20 mouse cellular contexts compared by ENCODE assay signal in the genomic region with DNA sequence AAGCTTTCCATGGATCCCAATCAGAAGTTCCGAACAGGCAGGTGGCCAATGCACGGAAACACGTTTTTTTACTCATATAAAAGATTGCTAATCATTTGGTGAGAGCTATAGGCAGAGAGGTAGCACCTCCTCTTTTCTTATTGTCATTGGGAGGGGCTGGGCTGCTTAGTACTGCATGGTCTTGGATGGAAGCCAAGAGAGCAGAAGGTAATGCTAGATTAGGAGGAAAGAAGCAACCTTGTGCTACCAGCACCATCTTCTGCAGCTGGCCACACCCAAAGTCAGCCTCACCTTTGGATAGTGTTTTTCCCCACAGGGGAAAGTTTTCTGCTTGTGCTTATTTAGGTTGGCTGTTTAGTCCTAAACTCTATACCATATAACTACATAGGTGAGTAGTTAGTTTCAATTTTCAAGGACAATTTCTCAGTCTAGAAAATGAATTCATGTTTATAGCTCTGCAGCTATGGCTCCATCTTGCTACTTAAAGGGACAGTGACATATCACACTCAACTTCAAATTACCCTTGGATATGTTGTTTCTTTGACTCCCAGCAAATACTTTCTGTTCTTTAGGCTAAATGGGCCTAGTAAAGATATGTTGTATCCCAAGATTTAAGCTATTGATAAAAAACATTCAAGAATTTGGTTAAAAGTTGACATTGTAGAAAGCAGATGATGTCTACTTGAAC.
DNase-seq lines count a peak whose midpoint lies in the region; ATAC-seq and TF ChIP-seq lines count a peak whose summit lies in the region.
"Had no signal": no experiment of that assay in that cellular context is flagged by ENCODE, and none has a peak within 500 bp of the region (broad histone marks: within the 10 kb centered on the region; RNA-seq: fewer than 3 reads in every experiment).

No protein-coding gene starts in this region.

- no peak overlapping the region for H3K4me2 ChIP-seq in intestine, embryonic 15.5 days (replicated peaks)
- H3K4me2 ChIP-seq in forebrain, postnatal 0 days (ENCODE audit: low read depth), result no peak overlapping the region
- H3K4me2 ChIP-seq: embryonic facial prominence, embryonic 12.5 days had no signal

- H3K4me3 ChIP-seq in MEL (ENCODE audit: control insufficient read depth in 1 of 2, insufficient read depth in 1 of 2, low read depth in 2 of 2, low read length in 2 of 2), result no peak overlapping the region
- no peak overlapping the region for H3K4me3 ChIP-seq in intestine, embryonic 15.5 days (replicated peaks)
- no peak overlapping the region for H3K4me3 ChIP-seq in small intestine, adult 2 months (ENCODE audit: low read depth, low read length)
- no peak overlapping the region for H3K4me3 ChIP-seq in forebrain, postnatal 0 days (ENCODE audit: low read depth, low read length)
- H3K4me3 ChIP-seq: embryonic facial prominence, embryonic 12.5 days; hindbrain, embryonic 10.5 days; midbrain, embryonic 10.5 days had no signal

- H3K9me3 ChIP-seq in MEL (replicated peaks; ENCODE audit: insufficient read depth, low read length), result no peaks in the 10 kb centered on the region
- H3K9me3 ChIP-seq in intestine, embryonic 15.5 days, result no peaks in the 10 kb centered on the region
- no peaks in the 10 kb centered on the region for H3K9me3 ChIP-seq in forebrain, postnatal 0 days (ENCODE audit: low read length)
- H3K9me3 ChIP-seq: embryonic facial prominence, embryonic 12.5 days; hindbrain, embryonic 10.5 days; midbrain, embryonic 10.5 days had no signal

- H3K4me1 ChIP-seq in MEL (ENCODE audit: control insufficient read depth in 1 of 2, insufficient read depth in 2 of 2, low read length in 2 of 2), result no peaks in the 10 kb centered on the region; a peak in 1 of 4 replicates
- no peaks in the 10 kb centered on the region for H3K4me1 ChIP-seq in intestine, embryonic 15.5 days (replicated peaks)
- H3K4me1 ChIP-seq in small intestine, adult 2 months (ENCODE audit: control insufficient read depth, insufficient read depth, insufficient read length, low read length), result peaks cover 12% of the 10 kb centered on the region
- no peaks in the 10 kb centered on the region for H3K4me1 ChIP-seq in forebrain, postnatal 0 days (ENCODE audit: insufficient read depth)
- H3K4me1 ChIP-seq: hindbrain, embryonic 10.5 days; midbrain, embryonic 10.5 days had no signal

- no peak overlapping the region for H3K9ac ChIP-seq in MEL (ENCODE audit: control insufficient read depth, low read depth, low read length, poor library complexity, severe bottlenecking)
- H3K9ac ChIP-seq in intestine, embryonic 15.5 days, result no peak overlapping the region
- H3K9ac ChIP-seq in forebrain, postnatal 0 days, result no peak overlapping the region
- H3K9ac ChIP-seq: embryonic facial prominence, embryonic 12.5 days had no signal

- H3K79me2 ChIP-seq in MEL (ENCODE audit: control insufficient read depth, insufficient read depth, low read length, poor library complexity), result no peaks in the 10 kb centered on the region

- H3K36me3 ChIP-seq in MEL (ENCODE audit: control insufficient read depth in 1 of 2, insufficient read depth in 2 of 2, low read length in 2 of 2), result no peaks in the 10 kb centered on the region; a peak in 1 of 4 replicates
- no peaks in the 10 kb centered on the region for H3K36me3 ChIP-seq in intestine, embryonic 15.5 days
- no peaks in the 10 kb centered on the region for H3K36me3 ChIP-seq in small intestine, adult 2 months (ENCODE audit: control insufficient read depth, insufficient read depth, low read length)
- H3K36me3 ChIP-seq in forebrain, postnatal 0 days (ENCODE audit: insufficient read depth), result no peaks in the 10 kb centered on the region
- H3K36me3 ChIP-seq: embryonic facial prominence, embryonic 12.5 days; hindbrain, embryonic 10.5 days; midbrain, embryonic 10.5 days had no signal

- peak; percentile 13 for DNase-seq in 416B (ENCODE audit: low read depth)
- DNase-seq in MEL (ENCODE audit: low read depth, low spot score), result peak; percentile 81
- DNase-seq in cerebellum, postnatal 4 days (ENCODE audit: low spot score in 2 of 2), result no peak
- DNase-seq in adrenal gland, adult (ENCODE audit: inconsistent age in 2 of 2, low spot score in 1 of 2), result no peak
- no peak for DNase-seq in forebrain, postnatal 0 days
- DNase-seq: adrenal gland, postnatal 25 days; cerebellum, adult 9-10 months; kidney, postnatal 36 days; layer of hippocampus, adult 9-11 months; lung, adult 18-20 months; lung, postnatal 36 days; right cerebral cortex, postnatal 25 days had no signal

- no peaks in the 10 kb centered on the region; a peak in 1 of 4 replicates for H3K27me3 ChIP-seq in MEL (ENCODE audit: control insufficient read depth in 1 of 2, insufficient read depth in 2 of 2, low read length in 2 of 2)
- no peaks in the 10 kb centered on the region for H3K27me3 ChIP-seq in intestine, embryonic 15.5 days (replicated peaks)
- no peaks in the 10 kb centered on the region for H3K27me3 ChIP-seq in small intestine, adult 2 months (ENCODE audit: control insufficient read depth, insufficient read depth, low read length)
- H3K27me3 ChIP-seq in forebrain, postnatal 0 days (ENCODE audit: insufficient read depth, low read length), result no peaks in the 10 kb centered on the region
- H3K27me3 ChIP-seq: embryonic facial prominence, embryonic 12.5 days had no signal

- no peak for TF ChIP-seq CTCF in MEL (IDR thresholded peaks at IDR 0.05 in 2 of 3, conservative IDR thresholded peaks at IDR 0.05 in 1 of 3; ENCODE audit: control insufficient read depth in 1 of 3, insufficient read depth in 1 of 3, low read depth in 2 of 3, low read length in 3 of 3, poor library complexity in 1 of 3, severe bottlenecking in 1 of 3)
- no peak for TF ChIP-seq CTCF in small intestine, adult 2 months (IDR thresholded peaks at IDR 0.05; ENCODE audit: extremely low read depth, insufficient read length, insufficient replicate concordance, low read depth, low read length)
- no peak for TF ChIP-seq CTCF in forebrain, postnatal 0 days (IDR thresholded peaks at IDR 0.05; ENCODE audit: low read depth)

- ATAC-seq in intestine, embryonic 15.5 days, result peak; percentile 86
- ATAC-seq in forebrain, postnatal 0 days, result no peak
- ATAC-seq: activated CD4-positive, CD25-positive, alpha-beta regulatory T cell, adult 4 months; forebrain, embryonic 16.5 days; inflammation-experienced regulatory T-cells, adult 6 months had no signal

- 78% methylated on average over 3 of the region's 3 CpGs for WGBS in intestine, embryonic 15.5 days
- WGBS in small intestine, adult 2 months, result 30% methylated on average over 3 of the region's 3 CpGs
- 78% methylated on average over 3 of the region's 3 CpGs for WGBS in forebrain, postnatal 0 days

- no peak overlapping the region for H3K27ac ChIP-seq in MEL (ENCODE audit: control insufficient read depth, low read depth, low read length)
- H3K27ac ChIP-seq in intestine, embryonic 15.5 days, result no peak overlapping the region
- peak overlapping the region; percentile 61 for H3K27ac ChIP-seq in small intestine, adult 2 months (ENCODE audit: insufficient read depth, low read depth, low read length)
- H3K27ac ChIP-seq in forebrain, postnatal 0 days (ENCODE audit: low read depth, low read length), result no peak overlapping the region
- H3K27ac ChIP-seq: embryonic facial prominence, embryonic 12.5 days; hindbrain, embryonic 10.5 days; midbrain, embryonic 10.5 days had no signal

- no peak for TF ChIP-seq POLR2A in MEL (IDR thresholded peaks at IDR 0.05; ENCODE audit: control insufficient read depth in 1 of 2, insufficient read depth in 1 of 2, low read depth in 1 of 2, low read length in 2 of 2, poor library complexity in 1 of 2)
- no peak for TF ChIP-seq POLR2A in small intestine, adult 2 months (IDR thresholded peaks at IDR 0.05; ENCODE audit: low read depth, low read length)

- TF ChIP-seq RAD21 in MEL (IDR thresholded peaks at IDR 0.05; ENCODE audit: low read depth, low read length), result no peak

- peak; percentile 54 to 56; a peak in 3 of 4 replicates for TF ChIP-seq EP300 in MEL (IDR thresholded peaks at IDR 0.05; ENCODE audit: low read depth in 1 of 2, low read length in 2 of 2)

TF ChIP-seq in MEL, 35 proteins besides CTCF, POLR2A, EP300 and RAD21:
- TF ChIP-seq TBP (IDR thresholded peaks at IDR 0.05; ENCODE audit: low read depth, low read length) (no peak), KAT2A (conservative IDR thresholded peaks at IDR 0.05; ENCODE audit: low read depth, low read length) (no peak), ZNF384 (IDR thresholded peaks at IDR 0.05; ENCODE audit: low read depth, low read length) (0 out of 2 replicates have a peak, but pooled peaks have one; percentile 5), ETS1 (IDR thresholded peaks at IDR 0.05; ENCODE audit: low read depth, low read length) (0 out of 2 replicates have a peak, but pooled peaks have one; percentile 17), TCF12 (IDR thresholded peaks at IDR 0.05; ENCODE audit: low read depth, low read length) (peak; percentile 44; the same call in 1 of the 2 replicates), UBTF (IDR thresholded peaks at IDR 0.05; ENCODE audit: borderline replicate concordance, insufficient read depth, low read depth, low read length) (no peak), ZKSCAN1 (IDR thresholded peaks at IDR 0.05; ENCODE audit: low read depth, low read length) (no peak), USF1 (IDR thresholded peaks at IDR 0.05; ENCODE audit: low read depth, low read length) (no peak), CHD2 (IDR thresholded peaks at IDR 0.05; ENCODE audit: low read length) (no peak), MYB (IDR thresholded peaks at IDR 0.05; ENCODE audit: low read depth, low read length) (no peak), POLR2AphosphoS5 (IDR thresholded peaks at IDR 0.05; ENCODE audit: borderline replicate concordance, low read depth, low read length) (no peak), POLR2AphosphoS2 (IDR thresholded peaks at IDR 0.05; ENCODE audit: low read length) (no peak), MAFK (IDR thresholded peaks at IDR 0.05; ENCODE audit: borderline replicate concordance, low read depth, low read length) (no peak), MAX (IDR thresholded peaks at IDR 0.05; ENCODE audit: low read length) (no peak), CHD1 (IDR thresholded peaks at IDR 0.05; ENCODE audit: low read depth, low read length) (no peak), TAL1 (IDR thresholded peaks at IDR 0.05; ENCODE audit: low read length) (peak; percentile 53), JUND (IDR thresholded peaks at IDR 0.05; ENCODE audit: low read depth, low read length) (no peak), GATA1 (IDR thresholded peaks at IDR 0.05; ENCODE audit: low read depth, low read length) (0 out of 2 replicates have a peak, but pooled peaks have one; percentile 26), MYC (IDR thresholded peaks at IDR 0.05; ENCODE audit: low read depth, low read length) (peak; percentile 31; the same call in 1 of the 2 replicates), ZMIZ1 (IDR thresholded peaks at IDR 0.05; ENCODE audit: low read depth, low read length) (no peak)
TF ChIP-seq in MEL: peak in this region for 6.

Comparison
In these comparisons a context has a peak if more than half of its experiments do, and no peak if none do; other contexts are left out.
1. DNase-seq: peak in 416B (single experiment) and MEL (single experiment); none in cerebellum, postnatal 4 days (0 of 2), adrenal gland, adult (0 of 2) and forebrain, postnatal 0 days (single experiment).